In genomic region chr8:126596097-126596634, GRCm38 (mm10) we compare ENCODE assay signal across 8 mouse cellular contexts. TPM values are rescaled to one million over a fixed set of nuclear protein-coding genes. Genes with fewer than 3 reads are reported as not detected.
DNase-seq lines count a peak whose midpoint lies in the region; ATAC-seq and TF ChIP-seq lines count a peak whose summit lies in the region.

No protein-coding gene starts in this region.

- H3K36me3 ChIP-seq in hindbrain, embryonic 16.5 days (ENCODE audit: control insufficient read depth, insufficient read depth, low read length): 0 out of 2 replicates have a peak, but pooled peaks cover 1% of the 10 kb centered on the region
- peaks cover 16% of the 10 kb centered on the region for H3K36me3 ChIP-seq in megakaryocyte, embryonic 14.5 days (replicated peaks; ENCODE audit: low read length)

- intact Hi-C loops in gastrocnemius, adult 2 months (cut with DNase I): loop anchor here (1.0 to 5.0 kb wide), 2 partner anchors 70 to 321 kb away; no protein-coding TSS in a partner anchor

- peak overlapping the region; percentile 99 for H3K4me3 ChIP-seq in gastrocnemius, adult 2 months
- H3K4me3 ChIP-seq in hindbrain, embryonic 16.5 days (ENCODE audit: low read length): peak overlapping the region; percentile 99
- peak overlapping the region; percentile 100 for H3K4me3 ChIP-seq in megakaryocyte, embryonic 14.5 days (replicated peaks)

- peak overlapping the region; percentile 99 for H3K27ac ChIP-seq in gastrocnemius, adult 2 months
- H3K27ac ChIP-seq in hindbrain, embryonic 16.5 days (ENCODE audit: low read depth, low read length): peak overlapping the region; percentile 100

- TF ChIP-seq CTCF in gastrocnemius, adult 2 months (IDR thresholded peaks at IDR 0.05): no peak

- peaks cover 30% of the 10 kb centered on the region for H3K4me1 ChIP-seq in hindbrain, embryonic 16.5 days (ENCODE audit: control insufficient read depth, insufficient read depth, low read depth, low read length)
- peaks cover 64% of the 10 kb centered on the region for H3K4me1 ChIP-seq in megakaryocyte, embryonic 14.5 days

- peak overlapping the region; percentile 93 for H3K4me2 ChIP-seq in hindbrain, embryonic 16.5 days (ENCODE audit: low read length)

- H3K9ac ChIP-seq in hindbrain, embryonic 16.5 days (ENCODE audit: low read depth, low read length): peak overlapping the region; percentile 96

- WGBS in hindbrain, embryonic 16.5 days: 9% methylated on average over 11 of the region's 12 CpGs

- DNase-seq in NIH3T3 (ENCODE audit: low read depth): peak; percentile 97
- peak; percentile 70 to 80 for DNase-seq in cerebellum, postnatal 25 days
- DNase-seq in gastrocnemius, adult 2 months: peak; percentile 91
- peak; percentile 86 to 91 for DNase-seq in left cerebral cortex, adult 9 months (ENCODE audit: low spot score in 2 of 2)
- peak; percentile 90 for DNase-seq in right cerebral cortex, postnatal 14 days
- DNase-seq in urinary bladder, postnatal 4 days (ENCODE audit: low spot score in 2 of 2): peak; percentile 86 to 93

- no peaks in the 10 kb centered on the region for H3K27me3 ChIP-seq in hindbrain, embryonic 16.5 days (replicated peaks; ENCODE audit: control insufficient read depth, insufficient read depth, low read length)
- no peaks in the 10 kb centered on the region for H3K27me3 ChIP-seq in megakaryocyte, embryonic 14.5 days (replicated peaks)

- ATAC-seq in hindbrain, embryonic 16.5 days: no peak

- H3K9me3 ChIP-seq in hindbrain, embryonic 16.5 days (ENCODE audit: control insufficient read depth, low read length): no peaks in the 10 kb centered on the region
- H3K9me3 ChIP-seq in megakaryocyte, embryonic 14.5 days: no peaks in the 10 kb centered on the region

RNA-seq across cellular contexts. Expression of gene Irf2bp2, which starts 2.4 kb away (rescaled TPM):
- 10 to 100 TPM; 28.6 to 81.6 TPM for total RNA-seq in gastrocnemius, adult 2 months (2021)
- 8.0 and 8.2 TPM in 2 replicates for polyA plus RNA-seq in hindbrain, embryonic 16.5 days (2015; fragmentation: Nextera tagmentation; extraction: Ambion mirVana)
- 51.5 and 58.6 TPM in 2 replicates for polyA plus RNA-seq in megakaryocyte, embryonic 14.5 days (2012; ENCODE audit: insufficient read depth, low replicate concordance)
